Mouse (Mus musculus): ENCODE data around the gene Pdk4. TPM values are rescaled to one million over a fixed set of nuclear protein-coding genes. Genes with fewer than 3 reads are reported as not detected.

Pdk4 gene
- total RNA-seq, 4 experiments from 2014 or later = 21.7 to 157 (median 79.9) TPM

DNA sequence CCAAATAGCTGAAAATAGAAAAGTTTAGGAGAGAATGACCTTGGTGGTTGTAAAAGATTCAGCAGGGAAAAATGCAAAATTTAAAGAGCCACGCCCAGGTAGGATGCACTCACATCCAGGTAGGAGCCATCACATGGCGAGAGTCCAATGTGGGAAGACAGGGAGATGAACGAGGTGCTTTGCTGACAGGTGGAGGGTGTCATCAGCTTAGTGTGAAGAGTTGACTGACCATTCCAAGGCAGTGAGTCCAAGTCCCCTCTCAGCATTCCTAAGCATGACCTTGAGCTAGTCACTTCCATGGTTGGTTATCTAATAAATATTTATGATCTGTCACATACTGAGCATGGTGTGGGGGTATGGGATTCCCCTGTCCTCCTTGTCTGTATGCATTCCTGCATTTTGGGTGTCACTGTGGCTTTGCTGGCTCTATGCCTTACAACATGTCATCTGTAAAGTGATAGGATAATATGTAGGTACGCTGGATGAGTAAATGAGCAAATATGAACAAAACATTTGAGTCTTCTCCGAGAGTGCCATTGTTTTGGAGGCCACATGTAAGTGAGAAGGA lies 51.7 kb downstream of the Pdk4 start:
- DNase-seq = no peak

DNA sequence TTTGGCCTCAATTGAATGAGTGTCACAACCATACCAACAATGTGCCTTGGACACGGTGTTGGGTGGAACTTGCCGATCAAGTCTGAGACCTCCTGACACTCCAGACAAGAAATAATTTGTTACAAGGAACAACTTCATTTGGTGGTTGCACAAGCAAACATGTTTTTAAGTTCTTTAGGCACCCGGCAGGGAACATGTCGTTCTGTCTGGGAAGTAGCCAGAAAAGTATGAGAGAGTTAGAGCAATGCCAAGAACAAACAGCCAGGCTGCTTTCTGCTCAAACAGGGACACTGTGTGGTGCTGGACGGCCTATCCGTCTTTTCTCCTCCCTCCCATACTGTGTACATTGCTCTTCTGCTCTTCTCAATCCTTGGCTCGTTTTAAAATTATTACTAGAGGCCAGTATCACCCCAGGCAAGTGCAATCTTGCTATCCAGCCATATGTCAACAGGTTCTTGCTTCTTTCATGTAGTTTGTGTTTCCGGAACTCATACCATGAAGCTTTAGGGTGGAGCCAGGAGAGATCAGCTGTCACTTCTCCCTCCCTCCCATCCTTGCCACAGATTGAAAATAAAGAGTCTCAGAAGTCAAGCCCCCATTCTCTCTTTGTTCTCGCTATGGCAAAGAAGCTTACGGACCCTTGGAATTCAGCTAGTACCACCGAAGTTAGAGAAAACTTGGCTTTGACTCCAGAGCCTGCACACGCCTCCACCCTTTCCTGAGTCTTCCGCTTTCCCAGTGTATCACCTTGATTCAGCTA lies 52.8 kb downstream of the Pdk4 start:
- DNase-seq = no peak

DNA sequence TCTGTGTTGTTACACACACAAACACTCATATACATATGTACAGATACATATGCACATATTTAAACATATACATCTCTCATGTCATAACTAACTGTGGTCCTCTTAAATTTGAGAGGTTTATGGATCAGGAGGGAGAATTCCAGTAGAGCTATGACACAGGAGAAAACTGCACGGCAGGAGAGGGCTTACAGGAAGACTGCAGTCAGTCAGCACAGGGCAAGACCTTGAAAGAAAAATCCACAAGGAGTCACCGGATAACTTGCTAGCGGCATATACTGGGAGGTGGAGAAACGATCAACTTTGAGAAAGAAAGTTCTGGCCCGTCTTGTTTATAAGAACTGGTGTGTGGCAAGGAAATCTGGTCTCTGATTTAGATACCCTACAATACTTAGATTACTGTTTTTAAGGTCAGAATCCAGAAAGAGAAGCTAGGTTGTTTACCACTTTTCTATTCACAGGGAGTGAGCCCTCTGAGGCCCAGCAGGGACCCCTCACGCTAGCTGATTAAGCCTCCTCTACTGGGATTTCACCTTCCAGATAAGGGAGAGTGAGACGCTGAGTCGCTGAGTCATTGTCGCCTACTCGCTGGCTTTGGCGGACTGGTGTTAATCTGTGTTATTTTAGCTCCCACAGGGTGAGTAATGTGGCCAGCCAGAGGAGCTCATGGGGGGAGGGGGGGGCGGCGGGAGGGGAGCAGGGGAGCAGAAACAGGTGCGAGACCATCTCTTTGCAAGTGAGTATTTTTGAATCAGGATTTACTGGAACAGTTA lies 53.6 kb downstream of the Pdk4 start:
- peak; percentile 6 for DNase-seq

DNA sequence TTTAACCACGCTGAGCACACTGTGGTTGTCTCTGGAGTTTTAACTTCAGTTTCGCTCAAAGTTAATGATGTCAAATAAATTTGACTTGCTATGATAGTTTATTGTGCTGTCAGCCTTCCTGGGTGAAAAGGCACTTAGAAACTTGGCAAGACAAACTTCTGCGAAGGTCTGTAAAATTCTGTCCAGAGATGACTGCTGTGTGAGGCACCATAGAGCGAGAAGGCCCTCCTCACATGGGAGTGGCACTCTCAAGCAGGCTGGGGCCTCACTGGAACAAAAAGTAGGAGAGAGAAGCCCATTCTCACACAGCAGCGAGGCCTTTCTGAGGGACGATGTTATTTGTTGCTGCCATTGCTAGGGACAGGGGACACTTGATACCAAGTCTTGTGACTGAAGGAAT lies 54.9 kb downstream of the Pdk4 start:
- DNase-seq = no peak

DNA sequence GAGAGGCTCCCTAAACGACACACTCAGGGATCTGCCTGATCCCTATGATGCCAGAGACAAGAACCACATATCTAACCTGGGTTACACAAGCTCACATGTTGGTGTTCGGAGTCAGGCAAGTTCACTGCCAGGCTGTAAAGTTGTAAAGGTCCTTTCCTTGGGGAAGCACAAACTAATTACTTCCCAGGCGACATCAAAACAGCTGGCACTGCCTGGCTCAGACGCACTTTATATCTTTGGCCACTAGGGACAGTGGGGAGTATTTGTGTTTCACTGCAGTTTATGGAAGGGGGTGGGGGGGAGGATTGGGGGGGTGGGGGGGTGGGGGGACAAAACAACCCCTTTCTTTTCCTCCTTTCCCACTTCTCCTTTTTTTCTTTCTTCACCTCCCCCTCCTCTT lies 58.4 kb downstream of the Pdk4 start:
- DNase-seq = no peak

DNA sequence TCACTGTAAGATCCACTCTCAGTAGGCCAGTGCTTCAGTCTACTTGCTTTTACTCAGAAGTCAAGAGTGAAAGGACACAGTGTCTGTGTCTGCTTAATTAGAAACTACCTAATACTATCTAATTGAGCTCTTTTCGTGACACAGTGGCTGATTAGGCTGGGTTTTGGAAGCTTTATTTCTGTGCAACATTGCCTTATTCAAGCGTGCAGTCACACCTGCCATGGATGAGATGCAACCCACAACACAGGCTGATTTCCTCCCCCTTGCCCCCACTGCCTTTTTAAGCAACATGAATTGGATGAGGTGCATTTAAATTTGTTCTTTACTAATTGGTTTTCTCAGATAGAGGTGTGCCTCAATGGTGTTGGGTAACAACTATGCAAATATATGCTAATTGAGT lies 62.2 kb downstream of the Pdk4 start:
- DNase-seq = no peak

Other genes starting within 250 kb of the Pdk4 start
- 100 to 1,000 TPM in 1 of 4 experiments, 10 to 100 TPM in 3; 34.9 to 145 (median 79.1) TPM for gene Pon3, start 240.0 kb downstream of the Pdk4 start, total RNA-seq (2022)
- 10 to 100 TPM; 37.0 to 50.9 (median 46.2) TPM for gene Pon2, start 197.9 kb downstream of the Pdk4 start, total RNA-seq (2022)
- gene Asb4, start 112.9 kb downstream of the Pdk4 start, total RNA-seq (2022) = 1 to 10 TPM in 3 of 4 experiments, under 1 TPM in 1; 0.83 to 1.5 (median 1.1) TPM
- gene Dync1i1, start 229.3 kb upstream of the Pdk4 start, total RNA-seq (2022) = 1 to 10 TPM; 2.4 to 2.8 (median 2.5) TPM